Mouse (Mus musculus) left cerebral cortex, adult 8-10 months (tissue): ENCODE measurements around the gene Fry. TPM values are rescaled to one million over a fixed set of nuclear protein-coding genes. Genes with fewer than 3 reads are reported as not detected.

Experiments
- DNase-seq, 2 experiments: peaks; one replicate each; pipeline ENCODE4 v3.0.0; 2022; ENCODE audit warnings: low spot score in 2 of 2
- total RNA-seq, 4 experiments: library from RNA; stranded (reverse); gene quantifications; 2 replicates each; pipeline ENCODE4 v1.2.4; 2022

Gene Fry
- total RNA-seq, 4 experiments from 2014 or later = 162 to 210 (median 176) TPM

GRCm38 (mm10) chr5:150168712-150169111 lies 50.3 kb downstream of the Fry start:
- DNase-seq = peak in 1 of 2 experiments; percentile 64

GRCm38 (mm10) chr5:150171562-150171961 lies 53.1 kb downstream of the Fry start:
- DNase-seq = no peak

DNA sequence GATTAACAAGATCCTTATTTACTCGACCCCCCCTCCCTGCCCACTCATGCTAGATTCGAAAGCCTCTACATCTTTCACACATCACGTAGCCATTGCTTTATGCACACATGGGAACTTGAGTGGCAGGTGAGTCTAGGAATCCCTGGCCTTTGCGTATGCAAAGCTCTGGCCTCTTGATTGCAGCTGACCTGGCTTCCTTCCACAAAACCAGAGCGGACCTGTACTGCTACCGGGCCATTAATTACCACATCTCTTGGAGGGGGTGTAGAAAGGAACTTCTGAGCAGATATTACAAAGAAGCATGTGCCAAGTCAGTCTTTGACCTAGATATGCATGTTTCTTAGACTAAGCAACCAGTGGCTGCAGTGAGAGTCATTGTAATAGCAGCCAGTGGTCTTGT lies 55.4 kb downstream of the Fry start:
- no peak for DNase-seq

GRCm38 (mm10) chr5:150174950-150175349 lies 56.5 kb downstream of the Fry start:
- no peak for DNase-seq

GRCm38 (mm10) chr5:150176251-150177015 lies 58.0 kb downstream of the Fry start:
- no peak for DNase-seq

DNA sequence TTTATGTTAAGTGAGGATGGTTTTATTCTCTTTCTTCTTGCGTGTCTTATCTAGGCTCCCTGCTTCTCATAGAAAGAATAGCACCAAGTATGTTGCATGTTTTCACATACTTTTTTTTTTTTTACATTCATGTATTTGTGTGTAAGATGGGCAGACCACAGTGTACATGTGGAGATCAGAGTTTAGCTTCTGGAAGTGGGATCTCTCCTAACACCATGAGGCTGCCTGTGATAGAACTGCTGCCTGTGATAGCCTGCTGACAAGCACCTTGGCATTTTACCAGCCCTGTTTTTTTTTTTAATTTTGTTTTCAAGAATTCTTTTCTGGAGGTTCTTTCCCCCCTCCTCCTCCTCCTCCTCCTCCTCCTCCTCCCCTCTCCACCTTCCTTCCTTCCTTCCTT lies 59.3 kb downstream of the Fry start:
- no peak for DNase-seq

- DNase-seq = no peak
Measured at GRCm38 (mm10) chr5:150178194-150178801, 59.9 kb downstream of the Fry start.

DNA sequence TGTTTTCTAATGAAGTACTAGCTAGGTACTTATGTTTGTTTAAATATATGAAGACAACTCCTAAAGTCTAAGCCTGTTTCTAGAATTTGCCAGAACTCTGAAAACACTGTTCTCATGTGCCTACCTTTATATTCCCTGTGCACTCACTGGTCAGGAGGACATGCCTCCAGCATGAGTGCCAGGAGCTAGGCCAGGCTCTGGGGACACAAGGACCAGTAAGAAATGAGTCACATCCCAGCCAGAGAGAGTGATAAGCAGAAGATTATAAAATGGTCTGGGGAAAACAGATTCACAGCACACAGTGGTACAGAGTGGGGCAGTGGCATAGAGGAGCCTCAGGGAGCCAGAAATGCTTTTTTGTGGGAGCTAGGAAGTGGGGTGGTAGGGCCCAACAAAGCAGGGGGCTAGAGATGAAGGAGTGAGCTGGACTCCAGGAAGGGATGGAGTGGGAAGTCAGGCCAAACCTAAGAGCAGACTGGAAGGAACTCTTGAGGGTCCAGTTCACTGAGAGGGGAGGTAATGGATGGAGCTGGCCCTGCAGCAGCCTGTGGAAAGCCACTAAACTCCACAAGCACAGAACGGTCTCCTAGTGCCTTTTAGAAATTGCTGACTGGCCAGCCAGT lies 62.7 kb downstream of the Fry start:
- DNase-seq = no peak

DNA sequence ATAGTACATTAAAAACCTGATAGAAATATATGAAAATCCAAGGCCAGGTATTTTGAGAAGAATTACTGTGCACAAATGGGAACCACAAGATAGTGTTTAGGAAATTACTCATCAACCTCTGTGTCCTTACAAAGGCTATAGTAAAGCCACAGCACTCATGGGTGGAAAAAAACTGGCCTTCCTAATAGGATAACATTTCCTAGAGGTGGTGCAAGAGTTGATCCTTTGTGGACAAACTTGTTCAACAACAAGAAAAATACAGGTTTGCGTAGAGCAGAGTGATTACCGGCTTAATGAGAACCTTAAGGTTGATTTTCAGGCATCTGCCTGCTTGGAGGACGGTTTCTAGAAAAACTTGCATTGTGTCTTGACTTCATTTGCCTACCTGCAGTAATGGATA lies 66.5 kb downstream of the Fry start:
- DNase-seq = no peak

DNA sequence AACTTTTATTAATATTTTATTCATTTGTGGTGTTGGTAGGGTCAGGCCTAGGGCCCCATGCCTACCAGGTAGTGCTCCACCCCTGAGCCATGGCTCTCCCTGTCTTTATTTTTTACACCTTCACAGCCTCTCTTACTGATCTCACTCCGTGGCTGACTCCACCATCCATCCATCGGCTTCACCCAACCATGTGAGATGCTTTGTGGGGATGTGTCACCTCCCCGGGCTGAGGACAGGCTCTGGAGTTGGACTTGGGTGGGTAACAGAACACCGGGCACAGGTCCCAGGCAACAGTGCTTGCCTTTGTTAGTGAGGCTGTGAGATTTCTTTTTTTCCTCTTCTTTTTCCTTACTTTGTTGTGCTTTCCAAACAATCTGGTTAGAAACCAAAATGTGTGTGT lies 67.7 kb downstream of the Fry start:
- no peak for DNase-seq

- DNase-seq = no peak
Measured at GRCm38 (mm10) chr5:150186676-150187075, 68.2 kb downstream of the Fry start.

DNA sequence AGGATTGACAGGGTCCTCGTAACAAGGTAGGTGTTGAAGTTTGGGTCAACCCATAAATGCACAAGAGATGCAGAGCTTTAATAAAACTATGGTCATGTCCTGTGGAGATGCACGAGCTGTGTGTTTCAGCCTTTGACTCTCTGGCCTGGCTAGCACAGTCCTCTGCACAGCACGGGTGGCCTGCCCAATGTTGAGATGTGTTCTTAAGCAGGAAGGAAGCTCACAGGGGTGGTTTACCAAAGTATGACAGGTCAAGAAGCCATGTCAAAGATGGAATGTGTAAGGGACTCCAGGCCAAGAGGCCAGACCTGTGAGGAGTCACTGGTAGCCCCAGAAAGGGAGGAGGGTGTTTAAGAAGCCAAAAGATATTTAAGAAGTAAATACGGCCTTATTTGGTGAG lies 69.6 kb downstream of the Fry start:
- DNase-seq = no peak

DNA sequence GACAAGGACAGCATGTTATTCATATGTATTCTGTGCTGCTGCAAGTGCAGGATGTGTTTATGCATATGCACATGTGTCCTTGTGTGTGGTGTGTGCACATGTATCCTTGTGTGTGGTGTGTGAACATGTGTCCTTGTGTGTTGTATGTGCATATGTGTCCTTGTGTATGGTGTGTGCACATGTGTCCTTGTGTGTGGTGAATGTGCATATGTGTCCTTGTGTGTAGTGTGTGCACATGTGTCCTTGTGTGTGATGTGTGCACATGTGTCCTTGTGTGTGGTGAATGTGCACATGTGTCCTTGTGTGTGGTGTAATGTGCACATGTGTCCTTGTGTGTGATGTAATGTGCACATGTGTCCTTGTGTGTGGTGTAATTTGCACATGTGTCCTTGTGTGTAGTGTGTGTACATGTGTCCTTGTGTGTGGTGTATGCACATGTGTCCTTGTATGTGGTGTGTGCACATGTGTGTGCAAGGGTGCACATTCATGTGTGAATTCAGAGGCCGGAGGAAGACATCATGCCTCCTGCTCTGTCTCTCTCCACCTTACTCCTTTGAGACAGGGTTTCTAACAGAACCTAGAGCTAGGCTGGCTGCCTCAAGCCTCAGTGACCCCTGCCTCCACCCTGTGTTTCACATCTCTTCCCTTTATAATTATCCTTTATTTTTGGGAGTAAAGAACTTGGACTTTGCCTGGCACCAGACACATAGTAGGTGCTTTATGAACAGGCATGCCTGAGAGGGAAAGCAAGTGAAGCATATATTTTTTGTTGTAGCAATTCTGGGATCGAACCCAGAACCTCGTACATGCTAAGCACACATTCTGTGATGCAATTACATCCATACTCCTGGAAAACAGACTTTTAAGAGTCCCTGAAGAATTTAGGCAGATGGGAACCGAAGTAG lies 72.3 kb downstream of the Fry start:
- no peak for DNase-seq

DNA sequence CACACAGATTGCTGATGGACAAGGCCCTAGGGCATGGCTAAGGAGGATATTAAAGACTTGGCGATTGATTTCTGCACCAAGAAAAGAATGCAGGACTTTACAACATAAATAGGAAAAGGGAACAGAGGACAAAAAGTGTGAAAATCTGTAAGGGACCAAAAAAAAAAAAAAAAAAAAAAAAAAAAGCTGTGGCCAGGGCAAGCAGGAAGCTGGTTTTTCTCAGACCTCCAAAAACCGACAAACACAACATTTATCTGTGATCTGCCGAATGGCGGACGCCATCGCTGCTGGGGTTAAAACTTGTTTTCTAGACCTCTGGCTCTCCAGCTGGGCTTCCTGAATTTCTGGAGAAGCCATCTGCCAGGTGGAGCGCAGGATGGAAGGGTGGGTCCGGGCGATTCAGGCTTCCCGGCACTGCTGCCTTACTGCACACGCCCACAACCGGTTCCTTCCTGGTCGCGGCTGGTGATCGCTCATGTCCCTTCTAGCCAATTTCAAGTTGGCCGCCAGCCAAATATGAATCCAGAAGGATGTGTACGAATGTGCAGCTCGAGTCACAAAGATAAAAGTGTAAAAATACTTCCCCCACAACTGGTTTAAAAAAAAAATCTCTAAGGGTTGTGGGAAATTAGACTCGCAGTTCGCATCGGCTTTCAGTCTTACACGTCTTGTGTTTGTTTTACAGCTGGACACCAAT lies 77.2 kb downstream of the Fry start:
- peak; percentile 36 to 75 for DNase-seq

DNA sequence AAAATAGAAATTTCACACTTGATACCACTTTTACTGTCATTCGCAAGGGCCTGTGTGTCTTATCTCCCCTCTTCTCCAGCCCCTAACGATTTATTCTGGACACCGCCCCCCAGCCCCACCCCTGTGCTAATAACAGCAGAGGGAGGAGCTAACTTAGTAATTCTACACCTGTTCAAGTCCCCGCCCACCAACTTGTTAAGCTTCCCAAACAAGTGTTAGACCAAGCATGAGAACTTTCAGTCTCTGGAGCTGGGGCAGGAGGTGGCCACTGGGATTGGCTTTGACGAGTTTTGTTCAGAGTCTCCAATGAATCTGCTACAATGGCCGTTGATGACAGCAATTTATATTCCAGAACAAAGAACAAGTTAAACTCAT lies 77.8 kb downstream of the Fry start:
- DNase-seq = no peak

DNA sequence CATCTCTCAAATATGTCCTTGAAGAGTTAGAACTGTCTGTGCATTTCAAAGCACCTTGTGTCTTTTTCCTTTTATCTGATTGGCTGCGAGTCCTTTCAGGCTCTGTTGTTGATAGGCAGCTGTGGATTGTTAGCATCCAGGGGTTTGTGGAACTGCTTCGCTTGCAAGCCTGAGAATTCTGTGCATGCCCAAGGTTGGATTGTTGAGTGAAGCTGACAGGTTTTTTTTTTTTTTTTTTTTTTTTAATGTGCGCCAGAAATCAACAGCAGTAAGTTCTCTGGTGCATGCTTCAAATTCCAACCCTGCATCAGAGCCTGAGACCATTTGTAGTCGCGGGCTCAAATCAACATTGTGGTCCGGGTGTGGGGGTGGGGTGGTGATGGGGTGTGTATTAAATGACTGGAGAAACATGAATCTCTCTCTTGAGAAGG lies 78.5 kb downstream of the Fry start:
- no peak for DNase-seq

DNA sequence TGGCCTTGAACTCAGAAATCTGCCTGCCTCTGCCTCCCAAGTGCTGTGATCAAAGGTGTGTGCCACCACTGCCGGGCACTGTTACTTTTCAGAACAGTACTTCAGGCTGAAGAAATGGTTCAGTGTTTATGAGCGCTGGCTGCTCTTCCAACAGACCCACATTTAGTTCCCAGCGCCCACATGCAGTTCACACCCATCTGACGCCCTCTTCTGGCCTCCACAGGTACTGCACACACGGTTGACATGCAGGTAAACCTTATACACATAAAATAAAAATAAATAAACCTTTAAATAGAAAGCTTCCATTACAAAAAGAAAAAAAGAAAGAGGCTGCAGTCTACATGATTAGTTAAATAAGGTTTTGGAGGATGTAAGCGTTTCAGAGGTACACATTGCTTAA lies 88.3 kb downstream of the Fry start:
- DNase-seq = no peak

GRCm38 (mm10) chr5:150207596-150207995 lies 89.2 kb downstream of the Fry start:
- no peak for DNase-seq

DNA sequence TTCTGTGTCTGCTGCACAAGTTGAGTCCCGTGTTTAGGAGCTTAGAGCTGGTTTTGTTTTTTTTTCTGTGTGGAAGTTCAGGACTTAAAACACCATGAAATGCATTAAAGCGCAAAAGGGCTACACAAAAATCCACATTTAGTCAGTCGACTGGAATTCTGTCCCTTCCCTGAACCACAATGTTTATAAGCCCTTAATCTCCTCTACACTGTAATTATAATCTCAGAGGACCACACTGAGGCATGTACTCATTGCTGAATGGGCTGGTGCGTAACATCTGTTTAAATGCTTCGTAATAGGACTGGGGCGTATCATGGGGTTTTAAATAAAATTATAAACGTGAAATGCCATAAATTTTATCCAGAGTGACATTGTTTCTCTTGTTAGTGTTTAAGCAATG lies 89.6 kb downstream of the Fry start:
- no peak for DNase-seq

DNA sequence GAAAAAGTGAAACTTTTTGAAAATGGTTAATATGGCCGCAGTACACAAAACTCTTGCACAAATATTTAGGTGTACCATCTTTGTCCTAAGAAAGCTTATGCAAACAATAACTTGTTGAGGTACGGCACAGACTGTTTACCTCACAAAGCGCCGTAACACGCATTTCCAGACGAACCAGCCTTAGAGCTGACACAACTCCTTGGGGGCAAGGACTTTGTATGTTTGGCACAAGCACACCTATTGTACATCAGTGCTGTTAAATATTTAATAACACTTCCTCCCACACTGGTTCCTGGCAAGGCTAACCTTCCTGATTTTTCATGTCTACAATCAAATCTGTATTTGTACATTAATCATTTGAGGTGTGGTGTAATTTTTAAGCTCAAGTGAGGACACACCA lies 95.6 kb downstream of the Fry start:
- no peak for DNase-seq

DNA sequence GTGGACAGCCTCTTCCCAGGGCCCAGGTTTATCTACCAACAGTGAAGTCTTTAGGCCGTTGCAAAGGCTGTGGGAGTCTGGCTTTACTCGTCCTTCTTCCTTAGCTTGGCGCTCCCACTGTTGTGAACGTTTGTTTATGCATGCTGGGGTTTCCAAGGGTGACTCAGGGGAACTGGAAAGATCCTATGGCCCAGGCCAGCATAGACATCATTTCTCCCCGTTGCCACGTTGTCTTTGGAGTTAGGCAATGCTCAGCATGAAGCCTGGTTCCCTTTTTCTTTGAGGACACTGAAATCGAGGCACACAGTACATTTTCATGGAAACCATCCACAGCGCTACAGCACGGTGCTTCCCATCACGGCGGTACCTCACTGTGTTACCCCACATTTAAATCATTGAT lies 97.6 kb downstream of the Fry start:
- no peak for DNase-seq
